Mouse (Mus musculus): ENCODE measurements around the gene Osm.

The Osm gene

DNA sequence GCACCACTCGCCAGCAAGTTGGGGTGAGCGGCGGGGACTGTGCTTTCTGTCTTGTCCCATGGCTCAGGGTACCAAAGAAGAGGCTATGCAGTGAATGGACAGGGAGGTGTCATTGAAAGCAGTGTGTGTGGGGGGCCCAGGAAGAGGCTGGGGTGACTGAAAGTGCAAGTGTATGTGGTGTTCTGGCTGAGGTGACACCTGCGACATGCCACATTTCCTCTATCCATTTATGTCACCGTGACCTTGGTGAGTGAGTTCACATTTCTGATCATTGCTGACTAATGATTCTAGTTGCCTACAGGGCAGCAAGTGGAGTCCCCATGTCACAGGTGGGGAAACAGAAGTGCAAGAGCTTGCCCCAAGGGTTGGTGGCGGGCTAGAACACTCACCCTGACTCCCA, 32.3 kb downstream of the Osm start:
- DNase-seq (ENCODE audit: low spot score in 2 of 2) = no peak

DNA sequence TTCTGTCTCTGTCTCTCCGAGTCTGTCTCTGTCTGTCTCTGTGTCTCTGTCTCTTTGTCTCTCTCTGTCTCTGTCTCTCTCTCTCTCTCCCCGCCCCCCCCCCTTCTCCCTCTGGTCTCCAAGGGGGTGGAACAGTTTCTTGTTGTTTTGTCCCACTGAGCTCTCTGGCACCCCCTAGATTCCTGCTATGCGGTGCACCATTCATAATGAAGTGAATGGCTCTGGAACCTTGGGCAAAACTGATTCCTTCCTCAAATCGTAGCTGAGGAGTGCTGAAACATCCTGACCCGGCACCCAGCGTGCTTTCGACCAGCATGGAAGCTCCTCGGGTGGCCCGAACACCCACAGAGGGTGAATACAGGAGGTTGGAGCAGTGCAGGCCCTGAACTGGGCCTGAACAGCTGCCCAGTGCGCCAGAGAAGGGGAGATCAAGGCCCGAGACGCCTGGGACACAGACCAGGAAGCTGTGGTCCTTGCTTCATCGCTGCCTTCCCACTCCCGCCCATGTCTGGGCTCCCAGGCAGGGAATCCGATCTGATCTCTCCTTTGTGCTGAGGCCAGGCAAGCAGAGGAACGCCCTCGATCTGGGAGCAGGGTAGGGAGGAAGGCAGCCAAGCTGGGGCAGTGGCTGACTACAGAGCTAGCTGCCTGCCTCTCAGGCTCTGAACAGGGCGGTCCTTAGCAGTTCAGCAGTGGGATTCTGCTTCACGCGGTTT, 34.7 kb downstream of the Osm start:
- no peak for DNase-seq (ENCODE audit: low spot score in 2 of 2)

DNA sequence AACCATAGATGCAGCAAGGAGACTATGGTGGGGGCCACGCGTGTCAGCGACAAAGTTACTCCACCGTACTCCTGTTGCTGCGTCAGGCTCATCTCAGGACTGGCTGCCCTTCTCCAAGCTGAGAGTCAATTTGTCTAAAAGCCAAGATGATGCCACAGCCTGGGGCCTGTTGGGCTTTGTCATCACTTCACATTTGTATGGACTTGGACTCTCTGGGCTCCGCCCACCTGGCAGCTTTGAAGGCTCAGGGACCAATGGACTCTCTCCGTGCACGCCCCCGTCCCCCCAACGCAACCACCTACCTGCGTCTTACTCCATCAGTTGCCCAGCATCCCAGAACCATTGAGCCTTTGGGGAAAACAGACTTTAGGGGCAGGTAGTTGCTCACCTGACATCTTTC, 35.3 kb downstream of the Osm start:
- no peak for DNase-seq (ENCODE audit: low spot score in 2 of 2)

DNA sequence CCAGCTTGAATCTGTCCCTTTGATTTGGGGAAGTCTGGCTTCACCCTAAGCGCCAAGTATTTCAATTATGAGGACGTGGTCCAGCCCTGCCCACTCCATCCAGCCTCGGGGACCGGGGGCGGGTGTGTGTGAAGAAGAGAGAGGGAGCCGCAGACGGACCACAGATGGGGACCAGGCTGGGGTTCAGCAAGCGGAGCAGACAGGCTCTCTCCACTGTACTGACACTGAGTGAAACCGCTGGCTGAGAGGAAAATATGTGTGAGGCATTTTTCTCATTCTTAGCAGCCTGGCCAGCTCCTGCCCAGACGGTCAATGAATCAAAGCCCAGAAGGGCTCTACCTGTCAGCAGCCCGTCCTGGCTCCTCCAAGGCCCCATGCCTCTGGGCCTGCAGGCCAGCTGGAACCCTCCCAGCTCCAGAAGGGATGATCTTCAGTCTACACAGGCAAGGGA, 40.2 kb downstream of the Osm start:
- no peak for DNase-seq (ENCODE audit: low spot score in 2 of 2)

DNA sequence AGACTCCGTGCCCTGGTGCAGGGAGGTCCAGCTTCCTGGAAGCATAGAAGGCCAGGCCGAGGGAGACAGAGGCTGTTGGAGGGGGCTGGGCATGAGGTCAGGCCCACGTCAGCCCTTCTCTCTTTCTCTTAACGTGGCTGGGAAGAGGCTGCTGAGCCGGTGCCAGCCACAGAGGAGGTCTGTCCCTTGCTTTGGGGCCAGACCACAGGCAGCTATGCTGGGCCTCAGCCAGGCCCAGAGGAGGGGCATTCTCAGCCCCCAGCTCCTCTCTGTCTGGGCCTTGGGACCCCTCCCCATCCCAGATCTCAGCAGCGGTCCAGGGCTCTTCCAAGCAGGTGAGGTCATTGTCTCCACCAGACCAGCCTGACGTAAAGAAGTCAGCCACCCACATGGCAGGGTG, 43.7 kb downstream of the Osm start:
- no peak for DNase-seq (ENCODE audit: low spot score in 2 of 2)

DNA sequence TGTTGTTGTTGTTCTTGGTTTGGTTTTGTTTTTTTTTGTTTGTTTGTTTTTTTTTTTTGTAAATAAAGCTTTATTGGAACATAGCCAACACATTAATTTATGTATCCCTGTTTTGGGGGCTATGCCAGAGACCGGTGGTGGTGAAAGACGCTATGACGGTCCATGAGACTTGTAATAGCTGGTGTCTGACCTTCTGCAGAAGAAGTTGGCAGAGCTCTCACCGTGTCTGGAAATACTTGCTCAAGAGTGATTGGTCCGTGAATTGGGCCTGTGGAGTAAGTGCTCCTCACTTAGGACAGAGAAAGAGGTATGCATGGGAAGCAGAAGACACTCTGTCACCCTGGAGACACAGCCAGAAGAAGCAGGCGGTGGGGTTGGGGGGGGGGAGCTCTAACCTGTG, 45.6 kb downstream of the Osm start:
- DNase-seq (ENCODE audit: low spot score in 2 of 2) = no peak

DNA sequence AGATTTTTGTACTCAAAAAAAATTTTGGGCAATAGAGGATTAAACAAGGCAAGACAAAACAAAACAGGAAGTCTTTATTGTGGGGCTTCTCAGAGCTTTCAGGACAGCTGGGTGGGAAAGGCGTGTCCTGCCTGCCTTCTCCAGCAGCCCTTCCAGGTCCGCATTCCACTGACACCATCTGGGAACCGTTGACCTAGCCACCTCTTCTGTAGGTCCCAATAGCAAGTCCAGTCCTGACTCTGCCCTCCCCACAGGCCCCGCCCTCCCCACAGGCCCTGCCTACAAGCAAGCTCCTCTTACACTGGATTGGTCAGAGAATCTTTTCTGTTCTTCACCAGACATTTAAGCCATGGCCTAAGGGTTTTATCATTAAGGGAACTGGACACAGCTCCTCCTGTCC, 47.4 kb downstream of the Osm start:
- no peak for DNase-seq (ENCODE audit: low spot score in 2 of 2)

DNA sequence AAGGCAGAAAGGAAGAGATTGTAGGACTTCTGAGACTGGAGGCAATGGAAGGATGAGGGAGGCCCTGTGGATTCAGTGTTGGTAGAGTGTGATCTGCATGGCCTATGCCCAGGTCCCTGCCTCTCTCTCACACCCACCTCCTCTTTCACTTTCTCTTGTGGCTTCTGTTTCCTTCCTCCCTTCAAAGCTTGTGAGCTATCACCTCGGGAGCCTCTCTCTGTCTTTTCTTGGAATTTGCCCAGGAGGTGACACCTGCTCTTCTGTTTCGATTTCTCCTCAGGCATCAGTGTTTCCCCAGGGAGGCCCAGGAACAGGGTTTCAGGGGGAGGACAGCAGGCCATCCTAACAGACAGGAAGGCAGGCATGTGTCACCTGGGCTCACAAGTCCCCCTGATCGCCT, 53.1 kb downstream of the Osm start:
- DNase-seq (ENCODE audit: low spot score in 2 of 2) = no peak

All from frontal cortex, postnatal 36 days (tissue).